Mouse (Mus musculus): Measurements from ENCODE around the gene Chdh. TPM values are rescaled to one million over a fixed set of nuclear protein-coding genes. Genes with fewer than 3 reads are reported as not detected.
A peak's percentile ranks its signal among the peaks of the same experiment; 100 is the strongest.

Chdh gene
- polyA plus RNA-seq, 1 experiment from 2014 or later: 1.5 TPM

- H3K27ac ChIP-seq (replicated peaks): no peak overlapping the region
- DNase-seq (ENCODE audit: low spot score): no peak
- WGBS: 64% methylated on average over 8 of the region's 8 CpGs
- H3K4me3 ChIP-seq (ENCODE audit: low read depth, low read length): no peak overlapping the region
- no peak overlapping the region for H3K9ac ChIP-seq (ENCODE audit: low read length)
- ATAC-seq (ENCODE audit: low FRiP score, low TSS enrichment): peak; percentile 40; the same call in 1 of the 2 replicates
- no peaks in the 10 kb centered on the region for H3K36me3 ChIP-seq (ENCODE audit: control insufficient read depth, insufficient read depth, low read length)
- no peaks in the 10 kb centered on the region for H3K27me3 ChIP-seq (ENCODE audit: control insufficient read depth, insufficient read depth, low read length)
- TF ChIP-seq EP300 (optimal IDR thresholded peaks at IDR 0.05) (no peak), CTCF (IDR thresholded peaks at IDR 0.05; ENCODE audit: low read depth) (no peak)
- no peaks in the 10 kb centered on the region for H3K9me3 ChIP-seq (ENCODE audit: control insufficient read depth, low read length)
- H3K4me1 ChIP-seq (replicated peaks; ENCODE audit: control insufficient read depth, insufficient read depth): no peaks in the 10 kb centered on the region
- no peak overlapping the region for H3K4me2 ChIP-seq (replicated peaks; ENCODE audit: low read depth)
Measured at GRCm38 (mm10) chr14:30017794-30018462, 9.1 kb downstream of the Chdh start.

DNA sequence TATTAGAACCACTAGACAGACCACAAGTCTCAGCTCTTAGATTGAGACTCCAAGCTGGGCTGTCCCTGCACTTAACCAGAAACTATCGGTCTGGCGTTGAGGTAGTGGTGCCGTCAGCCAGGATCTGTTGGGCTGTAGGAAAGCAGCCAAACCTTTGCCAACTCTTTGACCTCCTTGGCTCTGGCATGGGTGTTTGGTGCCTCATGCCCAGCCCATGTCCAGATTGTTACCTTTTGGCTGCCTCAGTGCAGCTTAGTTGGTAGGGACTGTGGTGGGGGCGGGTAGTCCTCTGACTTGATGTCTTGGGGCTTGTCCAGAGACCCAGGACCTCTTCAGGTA lies 9.6 kb downstream of the Chdh start:
- Histone ChIP-seq H3K27ac (replicated peaks) (no peak overlapping the region), H3K4me3 (ENCODE audit: low read depth, low read length) (no peak overlapping the region), H3K9me3 (ENCODE audit: control insufficient read depth, low read length) (no peaks in the 10 kb centered on the region), H3K4me1 (replicated peaks; ENCODE audit: control insufficient read depth, insufficient read depth) (no peaks in the 10 kb centered on the region), H3K36me3 (ENCODE audit: control insufficient read depth, insufficient read depth, low read length) (no peaks in the 10 kb centered on the region), H3K27me3 (ENCODE audit: control insufficient read depth, insufficient read depth, low read length) (no peaks in the 10 kb centered on the region), H3K9ac (ENCODE audit: low read length) (no peak overlapping the region), H3K4me2 (replicated peaks; ENCODE audit: low read depth) (no peak overlapping the region)
- WGBS: 87% methylated on average over 4 of the region's 4 CpGs
- DNase-seq (ENCODE audit: low spot score) (no peak), ATAC-seq (ENCODE audit: low FRiP score, low TSS enrichment) (no peak)
- TF ChIP-seq EP300 (optimal IDR thresholded peaks at IDR 0.05): no peak
- no peak for TF ChIP-seq CTCF (IDR thresholded peaks at IDR 0.05; ENCODE audit: low read depth)

DNA sequence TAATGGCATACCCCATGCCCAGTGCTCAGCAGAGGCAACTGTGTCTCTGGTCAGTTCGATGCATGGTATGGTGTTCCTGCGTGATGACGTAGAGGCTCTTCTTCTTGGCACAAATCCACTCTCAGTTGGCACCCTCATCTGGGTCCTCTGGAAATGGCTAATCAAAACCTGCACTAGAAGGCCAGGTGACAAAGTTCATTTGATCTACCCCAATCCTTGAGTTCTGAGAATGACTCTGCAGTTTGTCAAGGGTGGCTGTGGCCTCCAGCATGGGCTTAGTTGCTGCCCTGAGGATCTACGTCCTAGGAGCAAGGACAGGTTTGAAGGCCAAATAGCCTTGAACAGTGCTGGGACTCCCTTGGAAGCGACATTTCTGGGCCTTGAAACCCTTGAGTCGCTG lies 10.0 kb downstream of the Chdh start:
- H3K27ac ChIP-seq (replicated peaks): no peak overlapping the region
- ATAC-seq (ENCODE audit: low FRiP score, low TSS enrichment): no peak
- DNase-seq (ENCODE audit: low spot score): no peak
- no peak overlapping the region for H3K4me3 ChIP-seq (ENCODE audit: low read depth, low read length)
- no peaks in the 10 kb centered on the region for H3K27me3 ChIP-seq (ENCODE audit: control insufficient read depth, insufficient read depth, low read length)
- no peak overlapping the region for H3K9ac ChIP-seq (ENCODE audit: low read length)
- H3K4me2 ChIP-seq (replicated peaks; ENCODE audit: low read depth): no peak overlapping the region
- no peaks in the 10 kb centered on the region for H3K9me3 ChIP-seq (ENCODE audit: control insufficient read depth, low read length)
- no peaks in the 10 kb centered on the region for H3K36me3 ChIP-seq (ENCODE audit: control insufficient read depth, insufficient read depth, low read length)
- no peak for TF ChIP-seq EP300 (optimal IDR thresholded peaks at IDR 0.05)
- TF ChIP-seq CTCF (IDR thresholded peaks at IDR 0.05; ENCODE audit: low read depth): no peak
- 90% methylated on average over 6 of the region's 6 CpGs for WGBS
- no peaks in the 10 kb centered on the region for H3K4me1 ChIP-seq (replicated peaks; ENCODE audit: control insufficient read depth, insufficient read depth)

DNA sequence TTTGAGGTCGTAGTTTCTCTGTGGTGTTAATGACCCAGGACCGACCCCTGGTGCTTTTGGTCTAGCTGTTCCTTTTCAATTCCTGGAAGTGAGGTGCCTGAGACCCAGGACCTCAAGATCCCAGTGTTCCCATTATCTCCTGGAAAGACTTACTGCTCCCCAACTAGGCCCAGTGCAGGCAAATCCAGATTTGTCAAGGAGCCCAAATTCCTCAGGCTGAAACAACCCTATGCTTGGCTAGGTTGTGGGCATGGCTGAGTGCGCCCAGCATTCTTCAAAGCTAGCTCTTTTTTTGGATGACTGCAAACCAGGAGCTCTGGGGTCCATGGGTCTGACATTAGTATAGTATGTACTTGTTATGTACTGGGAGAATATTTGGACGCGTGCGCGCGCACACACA lies 10.6 kb downstream of the Chdh start:
- Histone ChIP-seq H3K36me3 (ENCODE audit: control insufficient read depth, insufficient read depth, low read length) (no peaks in the 10 kb centered on the region), H3K4me1 (replicated peaks; ENCODE audit: control insufficient read depth, insufficient read depth) (no peaks in the 10 kb centered on the region), H3K9me3 (ENCODE audit: control insufficient read depth, low read length) (no peaks in the 10 kb centered on the region), H3K27ac (replicated peaks) (no peak overlapping the region), H3K27me3 (ENCODE audit: control insufficient read depth, insufficient read depth, low read length) (no peaks in the 10 kb centered on the region), H3K4me2 (replicated peaks; ENCODE audit: low read depth) (no peak overlapping the region), H3K9ac (ENCODE audit: low read length) (no peak overlapping the region), H3K4me3 (ENCODE audit: low read depth, low read length) (no peak overlapping the region)
- ATAC-seq (ENCODE audit: low FRiP score, low TSS enrichment) (no peak), DNase-seq (ENCODE audit: low spot score) (no peak)
- WGBS: 94% methylated on average over 8 of the region's 8 CpGs
- TF ChIP-seq CTCF (IDR thresholded peaks at IDR 0.05; ENCODE audit: low read depth) (no peak), EP300 (optimal IDR thresholded peaks at IDR 0.05) (no peak)

DNA sequence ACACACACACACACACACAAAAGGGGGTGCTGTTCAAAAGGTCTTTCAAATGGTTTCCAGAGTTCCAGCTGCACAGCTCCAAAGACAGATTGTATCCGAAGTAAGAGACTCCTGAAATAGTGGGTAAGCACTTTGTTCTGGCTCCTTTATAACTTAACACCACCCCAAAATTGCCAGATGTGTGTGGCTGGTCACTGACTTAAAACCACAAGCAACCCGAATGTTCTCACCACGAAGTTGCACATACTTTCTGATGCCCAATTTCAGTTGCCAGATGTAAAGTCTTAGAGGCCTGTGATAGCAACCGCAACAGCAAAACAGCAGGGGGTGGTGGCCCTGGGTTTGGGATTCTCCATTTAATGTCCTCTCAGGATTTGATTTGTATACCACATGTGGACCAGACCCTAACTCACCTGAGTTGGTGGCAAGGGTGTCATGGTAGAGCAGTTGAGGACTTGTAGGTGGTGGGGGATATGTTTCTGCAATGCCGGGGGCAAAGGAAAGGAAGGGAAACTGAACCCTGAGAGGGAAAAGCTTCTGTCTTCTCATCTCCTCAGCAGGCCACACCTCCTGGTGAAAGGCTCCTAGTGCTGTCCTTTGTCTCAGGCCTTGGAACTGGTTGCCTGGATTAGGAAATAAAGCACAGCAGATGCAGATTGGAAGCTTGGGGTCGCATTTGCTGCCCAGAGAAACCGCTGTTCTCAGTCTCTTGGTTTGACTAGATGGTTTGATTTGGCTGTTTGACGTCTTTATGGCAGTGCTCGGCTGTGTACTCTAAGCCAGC lies 11.2 kb downstream of the Chdh start:
- Histone ChIP-seq H3K36me3 (ENCODE audit: control insufficient read depth, insufficient read depth, low read length) (no peaks in the 10 kb centered on the region), H3K9me3 (ENCODE audit: control insufficient read depth, low read length) (no peaks in the 10 kb centered on the region), H3K4me3 (ENCODE audit: low read depth, low read length) (no peak overlapping the region), H3K27me3 (ENCODE audit: control insufficient read depth, insufficient read depth, low read length) (no peaks in the 10 kb centered on the region), H3K9ac (ENCODE audit: low read length) (no peak overlapping the region), H3K27ac (replicated peaks) (no peak overlapping the region), H3K4me1 (replicated peaks; ENCODE audit: control insufficient read depth, insufficient read depth) (no peaks in the 10 kb centered on the region), H3K4me2 (replicated peaks; ENCODE audit: low read depth) (no peak overlapping the region)
- TF ChIP-seq CTCF (IDR thresholded peaks at IDR 0.05; ENCODE audit: low read depth) (no peak), EP300 (optimal IDR thresholded peaks at IDR 0.05) (no peak)
- 70% methylated on average over 9 of the region's 9 CpGs for WGBS
- no peak for ATAC-seq (ENCODE audit: low FRiP score, low TSS enrichment)
- DNase-seq (ENCODE audit: low spot score): no peak

GRCm38 (mm10) chr14:30022471-30022870 lies 13.6 kb downstream of the Chdh start:
- WGBS: 88% methylated on average over 6 of the region's 6 CpGs
- Histone ChIP-seq H3K9me3 (ENCODE audit: control insufficient read depth, low read length) (no peaks in the 10 kb centered on the region), H3K4me3 (ENCODE audit: low read depth, low read length) (no peak overlapping the region), H3K4me1 (replicated peaks; ENCODE audit: control insufficient read depth, insufficient read depth) (no peaks in the 10 kb centered on the region), H3K27me3 (ENCODE audit: control insufficient read depth, insufficient read depth, low read length) (no peaks in the 10 kb centered on the region), H3K36me3 (ENCODE audit: control insufficient read depth, insufficient read depth, low read length) (no peaks in the 10 kb centered on the region), H3K27ac (replicated peaks) (no peak overlapping the region), H3K9ac (ENCODE audit: low read length) (no peak overlapping the region), H3K4me2 (replicated peaks; ENCODE audit: low read depth) (no peak overlapping the region)
- DNase-seq (ENCODE audit: low spot score) (no peak), ATAC-seq (ENCODE audit: low FRiP score, low TSS enrichment) (no peak)
- no peak for TF ChIP-seq EP300 (optimal IDR thresholded peaks at IDR 0.05)
- TF ChIP-seq CTCF (IDR thresholded peaks at IDR 0.05; ENCODE audit: low read depth): no peak

Data from stomach, postnatal 0 days (tissue).